Mouse (Mus musculus): Measurements from ENCODE around the gene Hdac8.

Hdac8 gene

Small RNA genes lying within 50 kb of the gene (microRNA-seq; reads per million reads assigned to microRNA genes)
- 0 reads per million in 2 experiments for gene Gm26318
